ENCODE assay signal across 18 mouse cellular contexts in genomic region chr10:67966983-67967382, GRCm38 (mm10). TPM values are rescaled to one million over a fixed set of nuclear protein-coding genes. Genes with fewer than 3 reads are reported as not detected.
"Had no signal": no experiment of that assay in that cellular context is flagged by ENCODE, and none has a peak within 500 bp of the region (broad histone marks: within the 10 kb centered on the region; RNA-seq: fewer than 3 reads in every experiment).

No protein-coding gene starts in this region.

- H3K4me2 ChIP-seq: liver, embryonic 11.5 days; liver, embryonic 13.5 days; liver, embryonic 15.5 days; lung, embryonic 14.5 days; midbrain, embryonic 11.5 days; midbrain, embryonic 13.5 days; neural tube, embryonic 13.5 days; neural tube, embryonic 15.5 days; stomach, embryonic 15.5 days had no signal

- H3K4me1 ChIP-seq: liver, embryonic 13.5 days; liver, embryonic 15.5 days; stomach, embryonic 15.5 days had no signal

- H3K9me3 ChIP-seq: liver, embryonic 13.5 days; liver, embryonic 15.5 days; midbrain, embryonic 13.5 days; neural tube, embryonic 13.5 days; neural tube, embryonic 15.5 days; stomach, embryonic 15.5 days had no signal

- DNase-seq: liver, embryonic 13.5 days; liver, postnatal 0 days; lung, embryonic 14.5 days; lung, postnatal 14 days; right cerebral cortex, postnatal 14 days; thymus, adult 2 months; thymus, postnatal 4 days had no signal

- H3K36me3 ChIP-seq: liver, embryonic 13.5 days; liver, embryonic 15.5 days; midbrain, embryonic 13.5 days; neural tube, embryonic 13.5 days; neural tube, embryonic 15.5 days; stomach, embryonic 15.5 days had no signal

- ATAC-seq: liver, postnatal 0 days; midbrain, embryonic 13.5 days; midbrain, embryonic 16.5 days had no signal

- H3K4me3 ChIP-seq: liver, embryonic 13.5 days; liver, embryonic 15.5 days; midbrain, embryonic 13.5 days; myocyte; neural tube, embryonic 13.5 days; neural tube, embryonic 15.5 days; stomach, embryonic 15.5 days had no signal

- H3K9ac ChIP-seq: liver, embryonic 13.5 days; liver, embryonic 15.5 days; liver, postnatal 0 days; lung, embryonic 14.5 days; midbrain, embryonic 13.5 days; neural tube, embryonic 13.5 days; neural tube, embryonic 15.5 days; stomach, embryonic 15.5 days had no signal

- H3K27ac ChIP-seq: liver, embryonic 13.5 days; liver, embryonic 15.5 days; neural tube, embryonic 15.5 days; stomach, embryonic 15.5 days; stomach, postnatal 0 days had no signal

- H3K27me3 ChIP-seq: liver, embryonic 13.5 days; liver, embryonic 15.5 days; midbrain, embryonic 13.5 days; neural tube, embryonic 13.5 days; neural tube, embryonic 15.5 days; stomach, embryonic 15.5 days had no signal

RNA-seq across cellular contexts. Expression of gene Zfp365, which starts 54.5 kb away (rescaled TPM):
- total RNA-seq: megakaryocyte, adult 5-6 weeks had no signal
